Mouse (Mus musculus) erythroid progenitor cell, adult 5-6 weeks (primary cell): ENCODE data around the gene Mylpf. TPM values are rescaled to one million over a fixed set of nuclear protein-coding genes. Genes with fewer than 3 reads are reported as not detected.
A peak's percentile ranks its signal among the peaks of the same experiment; 100 is the strongest.
"Not testable (repeated sequence)": the region's sequence is repeated elsewhere in the genome, so short reads cannot be mapped to it uniquely, and the experiment has no call there.

Experiments used
- ATAC-seq: replicated peaks from 2 replicates; pipeline ENCODE4 v1.8.0; 2016; ENCODE audit warnings: moderate number of reproducible peaks, mild to moderate bottlenecking, moderate TSS enrichment, inconsistent platforms; ENCODE audit not compliant: poor library complexity, low FRiP score, severe bottlenecking
- total RNA-seq, 2 experiments: library from RNA; stranded (forward) in 1 of 2; stranded (reverse) in 1 of 2; fragments of 150-400 nt in 1 of 2; fragments of 186-747, 209-891 nt in 1 of 2; gene quantifications; 2 replicates each; pipeline versions ENCODE4 v1.2.3 to v1.2.4; 2015 to 2017; ENCODE audit warnings: low replicate concordance in 2 of 2

Gene Mylpf
- total RNA-seq (2015; ENCODE audit: low replicate concordance) (24.3 and 28.1 TPM in 2 replicates), total RNA-seq (2017; ENCODE audit: low replicate concordance) (25.7 and 48.9 TPM in 2 replicates)

GRCm38 (mm10) chr7:127208553-127209438 is at the start of gene Mylpf:
TSS of gene Mylpf (plus strand) at chr7:127208890.
- peak; percentile 81 for ATAC-seq

- no peak for ATAC-seq
Measured at GRCm38 (mm10) chr7:127162546-127162945, 46.1 kb upstream of the Mylpf start.

- no peak for ATAC-seq
Measured at GRCm38 (mm10) chr7:127164002-127164401, 44.7 kb upstream of the Mylpf start.

GRCm38 (mm10) chr7:127165607-127166493 is 42.8 kb upstream of the Mylpf start:
- ATAC-seq: no peak

GRCm38 (mm10) chr7:127166501-127166900 is 42.2 kb upstream of the Mylpf start:
- no peak for ATAC-seq

GRCm38 (mm10) chr7:127176937-127177336 is 31.8 kb upstream of the Mylpf start:
- ATAC-seq: no peak

GRCm38 (mm10) chr7:127180783-127181182 is 27.9 kb upstream of the Mylpf start:
- no peak for ATAC-seq

GRCm38 (mm10) chr7:127181724-127182123 is 27.0 kb upstream of the Mylpf start:
- ATAC-seq: not testable (repeated sequence)

- ATAC-seq: peak; percentile 35; the same call in 1 of the 2 replicates
Measured at GRCm38 (mm10) chr7:127183345-127183744, 25.3 kb upstream of the Mylpf start.

GRCm38 (mm10) chr7:127183828-127184227 is 24.9 kb upstream of the Mylpf start:
- ATAC-seq: peak; percentile 74

GRCm38 (mm10) chr7:127184720-127185119 is 24.0 kb upstream of the Mylpf start:
- ATAC-seq: no peak

- 0 out of 2 replicates have a peak, but pooled peaks have one; percentile 22 for ATAC-seq
Measured at GRCm38 (mm10) chr7:127185601-127186000, 23.1 kb upstream of the Mylpf start.

- no peak for ATAC-seq
Measured at GRCm38 (mm10) chr7:127187351-127187750, 21.3 kb upstream of the Mylpf start.

- no peak for ATAC-seq
Measured at GRCm38 (mm10) chr7:127188305-127189276, 20.1 kb upstream of the Mylpf start.

GRCm38 (mm10) chr7:127190672-127191071 is 18.0 kb upstream of the Mylpf start:
- ATAC-seq: no peak

- no peak for ATAC-seq
Measured at GRCm38 (mm10) chr7:127192989-127193388, 15.7 kb upstream of the Mylpf start.

GRCm38 (mm10) chr7:127194011-127194632 is 14.6 kb upstream of the Mylpf start:
- no peak for ATAC-seq

- ATAC-seq: no peak
Measured at GRCm38 (mm10) chr7:127194633-127195029, 14.1 kb upstream of the Mylpf start.
